Mouse (Mus musculus): ENCODE data around the gene Ackr1. TPM values are rescaled to one million over a fixed set of nuclear protein-coding genes. Genes with fewer than 3 reads are reported as not detected.

Ackr1 gene
- total RNA-seq (2023): not detected in 2 replicates

DNA sequence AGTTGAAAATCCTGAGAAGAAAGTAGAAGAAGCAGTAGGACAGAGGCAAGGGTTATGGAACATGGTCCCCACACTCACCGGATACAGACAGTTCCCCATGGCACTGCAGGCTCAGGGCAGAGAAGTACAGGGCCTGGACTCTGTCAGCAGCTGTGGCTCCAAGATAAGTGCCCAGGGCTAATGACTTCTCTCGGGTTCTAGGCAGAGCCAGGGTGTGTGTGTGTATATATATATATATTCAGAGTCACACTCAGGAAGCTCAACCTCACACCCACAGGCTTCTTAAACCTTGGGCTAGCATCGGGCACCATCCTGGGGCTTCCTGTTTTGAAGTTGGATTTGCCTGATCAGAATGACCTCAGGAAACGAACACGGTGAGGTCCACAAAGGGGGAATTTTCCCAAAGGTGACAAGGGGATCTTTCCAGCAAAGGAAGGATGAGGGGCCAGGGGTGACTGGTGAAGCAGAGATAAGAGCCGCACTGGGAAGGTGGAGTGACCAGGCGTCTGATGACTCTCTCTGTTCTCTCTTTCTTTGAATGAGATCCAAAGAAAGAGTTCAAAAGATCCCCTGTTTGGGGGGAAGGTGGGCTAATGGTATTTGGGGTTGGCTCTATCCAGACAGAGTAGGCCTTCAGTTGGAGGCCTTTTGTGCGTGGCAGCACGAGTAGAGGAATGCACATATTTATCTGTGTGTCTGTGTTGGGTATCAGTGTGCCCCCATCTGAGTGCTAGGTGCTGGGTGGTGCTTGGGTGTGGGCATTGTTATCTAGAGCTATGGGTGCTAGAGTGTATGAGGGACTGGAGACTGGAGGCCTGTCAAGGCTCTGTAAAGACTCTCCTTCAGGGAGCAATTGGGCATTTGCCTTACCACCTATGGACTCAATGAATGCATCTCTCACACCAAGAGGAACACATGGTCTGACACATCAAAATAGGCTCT, at the start of gene Ackr1:
Gene Ackr1 (minus strand): TSS at position 439 of the 942 bp plus-strand sequence.

GRCm38 (mm10) chr1:173367356-173368046, 34.0 kb upstream of the Ackr1 start, which contains the start of gene Cadm3:
Cadm3 (minus strand) TSS chr1:173367695.

GRCm38 (mm10) chr1:173350372-173350957, 16.9 kb upstream of the Ackr1 start, which contains the start of gene Aim2:
Aim2 (plus strand) TSS chr1:173350879.

Other genes starting within 250 kb of the Ackr1 start
- not detected in 2 replicates for gene Olfr1408, start 196.4 kb downstream of the Ackr1 start, total RNA-seq (2023)
- gene Olfr1406, start 143.1 kb downstream of the Ackr1 start, total RNA-seq (2023): not detected in 2 replicates
- gene Olfr218, start 135.9 kb downstream of the Ackr1 start, total RNA-seq (2023): not detected in 2 replicates
- not detected in 2 replicates for gene Olfr1404, start 121.4 kb downstream of the Ackr1 start, total RNA-seq (2023)
- 2.0 and 2.6 TPM in 2 replicates for gene Fcer1a, start 106.5 kb downstream of the Ackr1 start, total RNA-seq (2023)
- not detected in 2 replicates for gene Olfr418, start 67.7 kb downstream of the Ackr1 start, total RNA-seq (2023)
- not detected in 2 replicates for gene Mptx2, start 56.0 kb downstream of the Ackr1 start, total RNA-seq (2023)
- gene Aim2, start 17.1 kb upstream of the Ackr1 start, total RNA-seq (2023): 44.3 and 65.2 TPM in 2 replicates
- 0.75 and 0.82 TPM in 2 replicates for gene Cadm3, start 33.9 kb upstream of the Ackr1 start, total RNA-seq (2023)
- gene Ifi206, start 157.3 kb upstream of the Ackr1 start, total RNA-seq (2023): 0.66 and 3.1 TPM in 2 replicates
- 0.16 TPM in 1 of 2 replicates, not detected in the other for gene Ifi214, start 202.2 kb upstream of the Ackr1 start, total RNA-seq (2023)

Data from neutrophil, adult 65 days (primary cell).